Mouse (Mus musculus) ES-E14 (cell line): ENCODE results near the gene Fam206a. TPM values are rescaled to one million over a fixed set of nuclear protein-coding genes. Genes with fewer than 3 reads are reported as not detected.
A peak's percentile ranks its signal among the peaks of the same experiment; 100 is the strongest.

ENCODE experiments used
- DNase-seq: peaks from one replicate; pipeline ENCODE4 v3.0.0-alpha.2; 2013; ENCODE audit warnings: low read depth, low spot score
- H3K27ac ChIP-seq: 2 replicates; pipeline ENCODE4 v1.5.1; 2012; ENCODE audit warnings: low read depth, mild to moderate bottlenecking, low read length, moderate library complexity, mixed read lengths; ENCODE audit not compliant: poor library complexity, insufficient read depth, severe bottlenecking
- H3K36me3 ChIP-seq: 2 replicates; pipeline ENCODE4 v1.6.1; 2012; ENCODE audit warnings: mild to moderate bottlenecking, low read length, moderate library complexity, mixed read lengths; ENCODE audit not compliant: control insufficient read depth, poor library complexity, insufficient read depth, severe bottlenecking
- H3K4me1 ChIP-seq, 2 experiments: fragments of 150-350 bp in 1 of 2; sonication (generic) in 1 of 2; 2 replicates each; pipeline ENCODE4 v1.6.1; 2012; ENCODE audit warnings: low read length in 2 of 2, mild to moderate bottlenecking in 1 of 2, mixed read lengths in 1 of 2; ENCODE audit not compliant: control insufficient read depth in 2 of 2, insufficient read depth in 2 of 2, poor library complexity in 1 of 2
- H3K4me3 ChIP-seq, 2 experiments: fragments of 150-350 bp in 1 of 2; sonication (generic) in 1 of 2; 2 replicates each; pipeline ENCODE4 v1.5.1; 2012; ENCODE audit warnings: low read length in 2 of 2, low read depth in 1 of 2, mild to moderate bottlenecking in 1 of 2, mixed read lengths in 1 of 2; ENCODE audit not compliant: insufficient read depth in 1 of 2, poor library complexity in 1 of 2, severe bottlenecking in 1 of 2
- H3K9ac ChIP-seq: 2 replicates; pipeline ENCODE4 v1.6.1; 2012; ENCODE audit warnings: low read depth, mild to moderate bottlenecking, low read length, mixed read lengths; ENCODE audit not compliant: poor library complexity, insufficient read depth, severe bottlenecking
- H3K9me3 ChIP-seq: fragments of 150-350 bp; sonication (generic); 2 replicates; pipeline ENCODE4 v1.6.1; 2012; ENCODE audit warnings: low read depth, mild to moderate bottlenecking, low read length; ENCODE audit not compliant: control insufficient read depth, insufficient read depth
- CHD2 ChIP-seq: IDR thresholded peaks from 2 replicates; pipeline ENCODE4 v1.6.1; 2014; ENCODE audit warnings: mild to moderate bottlenecking, low read depth, low read length, inconsistent platforms
- HCFC1 ChIP-seq: IDR thresholded peaks from 2 replicates; pipeline ENCODE4 v1.6.1; 2012; ENCODE audit warnings: low read length, inconsistent platforms, borderline replicate concordance; ENCODE audit not compliant: insufficient read depth
- MAFK ChIP-seq: IDR thresholded peaks from 2 replicates; pipeline ENCODE4 v1.6.1; 2014; ENCODE audit warnings: mild to moderate bottlenecking, low read depth, low read length, inconsistent platforms; ENCODE audit not compliant: insufficient read depth
- ZC3H11A ChIP-seq: IDR thresholded peaks from 2 replicates; pipeline ENCODE4 v1.6.1; 2012; ENCODE audit warnings: low read depth, mild to moderate bottlenecking, inconsistent platforms, low read length, borderline replicate concordance
- ZNF384 ChIP-seq: IDR thresholded peaks from 2 replicates; pipeline ENCODE4 v1.6.1; 2012; ENCODE audit warnings: low read depth, low read length, inconsistent platforms
- in situ Hi-C, 2 experiments: fragments of 600-800 bp; cut with MboI; formaldehyde crosslinking; loops; one replicate each; pipeline ENCODE4 v1.15.1; 2025; ENCODE audit warnings: low sequenced_read_pairs in 2 of 2, inconsistent platforms in 1 of 2; ENCODE audit not compliant: unreplicated experiment in 2 of 2
- total RNA-seq: library from RNA; depleted of rRNA; stranded (reverse); fragments of 300-350 nt; gene quantifications from 2 replicates; pipeline ENCODE4 v1.2.3, GENCODE M21; 2012

The Fam206a gene
- total RNA-seq, 1 experiment, result 7.9 TPM

- no peak for DNase-seq
- Histone ChIP-seq H3K27ac (no peak overlapping the region), H3K9me3 (no peaks in the 10 kb centered on the region), H3K9ac (no peak overlapping the region), H3K36me3 (peaks cover 46% of the 10 kb centered on the region), H3K4me3 (no peak overlapping the region), H3K4me1 (no peaks in the 10 kb centered on the region)
- in situ Hi-C loops, result no loop called here
- TF ChIP-seq HCFC1 (no peak), MAFK (no peak), ZNF384 (no peak), ZC3H11A (no peak), CHD2 (no peak)
These were observed 38.2 kb downstream of the Fam206a start for GRCm38 (mm10) chr4:56840297-56840696.

GRCm38 (mm10) chr4:56842501-56842900 lies 40.4 kb downstream of the Fam206a start:
- H3K9ac ChIP-seq, result no peak overlapping the region
- H3K4me1 ChIP-seq, result peaks cover 3 to 7% of the 10 kb centered on the region in 2 experiments; a peak in 2 of 4 replicates
- TF ChIP-seq ZC3H11A, result no peak
- no peak for TF ChIP-seq CHD2
- TF ChIP-seq HCFC1, result no peak
- TF ChIP-seq MAFK, result no peak
- no peak for TF ChIP-seq ZNF384
- H3K27ac ChIP-seq, result no peak overlapping the region
- DNase-seq, result no peak
- H3K9me3 ChIP-seq, result no peaks in the 10 kb centered on the region
- peaks cover 36% of the 10 kb centered on the region for H3K36me3 ChIP-seq
- in situ Hi-C loops, result no loop called here
- no peak overlapping the region for H3K4me3 ChIP-seq

- Histone ChIP-seq H3K4me1 (peaks cover 4 to 9% of the 10 kb centered on the region in 2 experiments; a peak in 2 of 4 replicates), H3K9ac (no peak overlapping the region), H3K27ac (no peak overlapping the region), H3K9me3 (no peaks in the 10 kb centered on the region), H3K36me3 (peaks cover 28% of the 10 kb centered on the region), H3K4me3 (no peak overlapping the region)
- no peak for DNase-seq
- TF ChIP-seq ZC3H11A (no peak), HCFC1 (no peak), CHD2 (no peak), MAFK (no peak), ZNF384 (no peak)
- in situ Hi-C loops, result no loop called here
These were observed 41.8 kb downstream of the Fam206a start for GRCm38 (mm10) chr4:56843963-56844362.

GRCm38 (mm10) chr4:56844911-56845310 lies 42.8 kb downstream of the Fam206a start:
- no peak for TF ChIP-seq ZC3H11A
- TF ChIP-seq MAFK, result no peak
- TF ChIP-seq HCFC1, result no peak
- no peak; the same call in 1 of the 2 replicates for TF ChIP-seq ZNF384
- no peak for TF ChIP-seq CHD2
- Histone ChIP-seq H3K4me3 (peak overlapping the region in 1 of 2 experiments; percentile 29; a peak in 1 of 4 replicates), H3K9me3 (no peaks in the 10 kb centered on the region), H3K27ac (0 out of 2 replicates have a peak overlapping the region, but pooled peaks have one; percentile 25), H3K9ac (peak overlapping the region; percentile 47; the same call in 1 of the 2 replicates), H3K4me1 (peaks cover 4 to 9% of the 10 kb centered on the region in 2 experiments; a peak in 2 of 4 replicates), H3K36me3 (peaks cover 24% of the 10 kb centered on the region)
- DNase-seq, result no peak
- in situ Hi-C loops, result no loop called here
